Mouse (Mus musculus): ENCODE measurements at regions not wholly inside any gene's neighbourhood (a gene's known extent, or its start where the extent isn't known, plus 50 kb on each side); places are given as distances from the start of the nearest gene placed in this dataset.

- TF ChIP-seq CTCF (IDR thresholded peaks at IDR 0.05; ENCODE audit: control insufficient read depth, insufficient read depth, insufficient replicate concordance, low read depth, low read length) (no peak), POLR2A (IDR thresholded peaks at IDR 0.05; ENCODE audit: control insufficient read depth, low read depth, low read length) (no peak)
Measured at GRCm38 (mm10) chr10:12115767-12116166, 753.4 kb downstream of the Utrn start.

Data from testis, adult 2 months (tissue).